Mouse (Mus musculus): ENCODE measurements around the gene Olfr996.

- no peak for TF ChIP-seq CHD2 (IDR thresholded peaks at IDR 0.05; ENCODE audit: low read depth, low read length)
- TF ChIP-seq ZC3H11A (IDR thresholded peaks at IDR 0.05; ENCODE audit: borderline replicate concordance, low read depth, low read length), result peak; percentile 70; the same call in 1 of the 2 replicates
- no peak for TF ChIP-seq HCFC1 (IDR thresholded peaks at IDR 0.05; ENCODE audit: borderline replicate concordance, insufficient read depth, low read length)
- no peak for TF ChIP-seq ZNF384 (IDR thresholded peaks at IDR 0.05; ENCODE audit: low read depth, low read length)
- TF ChIP-seq MAFK (IDR thresholded peaks at IDR 0.05; ENCODE audit: insufficient read depth, low read depth, low read length), result no peak
Observed at GRCm38 (mm10) chr2:85561187-85561586, 17.8 kb upstream of the Olfr996 start.

Data from ES-E14 (cell line).